Mouse (Mus musculus) bone marrow macrophage, adult 2 months (primary cell): ENCODE results near the gene Ablim1.

Experiments used
- CTCF ChIP-seq: IDR thresholded peaks from 2 replicates; pipeline ENCODE4 v1.5.1; 2012; ENCODE audit warnings: low read depth, mild to moderate bottlenecking, low read length, moderate library complexity
- POLR2A ChIP-seq: IDR thresholded peaks from 2 replicates; pipeline ENCODE4 v1.6.1; 2012; ENCODE audit warnings: mild to moderate bottlenecking, low read depth, low read length, borderline replicate concordance

GRCm38 (mm10) chr19:57181852-57182528 is 132.7 kb downstream of the Ablim1 start:
- TF ChIP-seq CTCF, result no peak
- no peak for TF ChIP-seq POLR2A
